Mouse (Mus musculus) lung, postnatal 0 days (tissue): ENCODE measurements at regions not wholly inside any gene's neighbourhood (a gene's known extent, or its start where the extent isn't known, plus 50 kb on each side); places are given as distances from the start of the nearest gene placed in this dataset.

Experiments
- ATAC-seq: fragments of 200-750 bp; cut with Nextera tagmentation; 2 replicates; pipeline ENCODE4 v1.8.0; 2017; ENCODE audit warnings: moderate library complexity
- DNase-seq: peaks from one replicate; pipeline ENCODE4 v3.0.0-alpha.2; 2016; ENCODE audit warnings: low spot score
- H3K27ac ChIP-seq: fragments of 300-500 bp; sonication (generic); 2 replicates; pipeline ENCODE4 v1.5.1; 2014; ENCODE audit warnings: antibody characterized with exemption, mild to moderate bottlenecking, low read length, mixed read lengths
- H3K27me3 ChIP-seq: fragments of 300-500 bp; sonication (generic); replicated peaks from 2 replicates; pipeline ENCODE4 v1.6.1; 2014; ENCODE audit warnings: low read length, mixed read lengths; ENCODE audit not compliant: insufficient read depth
- H3K36me3 ChIP-seq: fragments of 300-500 bp; sonication (generic); 2 replicates; pipeline ENCODE4 v1.6.1; 2014; ENCODE audit warnings: low read length, mixed read lengths; ENCODE audit not compliant: insufficient read depth
- H3K4me1 ChIP-seq: fragments of 300-500 bp; sonication (generic); 2 replicates; pipeline ENCODE4 v1.6.1; 2014; ENCODE audit warnings: antibody characterized with exemption, low read depth, low read length, mixed read lengths; ENCODE audit not compliant: insufficient read depth
- H3K4me2 ChIP-seq: fragments of 300-500 bp; sonication (generic); replicated peaks from 2 replicates; pipeline ENCODE4 v1.6.1; 2014; ENCODE audit warnings: low read depth, mild to moderate bottlenecking, low read length, moderate library complexity, mixed read lengths
- H3K4me3 ChIP-seq: fragments of 300-500 bp; sonication (generic); 2 replicates; pipeline ENCODE4 v1.5.1; 2014; ENCODE audit warnings: low read depth, low read length
- H3K9ac ChIP-seq: fragments of 300-500 bp; sonication (generic); replicated peaks from 2 replicates; pipeline ENCODE4 v1.6.1; 2014; ENCODE audit warnings: low read depth, mild to moderate bottlenecking
- H3K9me3 ChIP-seq: fragments of 300-500 bp; sonication (generic); 2 replicates; pipeline ENCODE4 v1.6.1; 2016; ENCODE audit warnings: low read length, mixed read lengths
- CTCF ChIP-seq: IDR thresholded peaks from 2 replicates; pipeline ENCODE4 v1.5.1; 2016; ENCODE audit warnings: antibody characterized with exemption, mild to moderate bottlenecking
- EP300 ChIP-seq: IDR thresholded peaks from 2 replicates; pipeline ENCODE4 v1.6.1; 2016; ENCODE audit warnings: antibody characterized with exemption, mild to moderate bottlenecking, control low read depth
- WGBS: fragments of 180-500 bp; shearing (Covaris S2); extraction: QIAGEN DNeasy Blood & Tissue Kit; methylation state at CpG from one replicate; pipeline ENCODE4 v1.1.7; 2014; 5-methylcytosine and 5-hydroxymethylcytosine counted together

DNA sequence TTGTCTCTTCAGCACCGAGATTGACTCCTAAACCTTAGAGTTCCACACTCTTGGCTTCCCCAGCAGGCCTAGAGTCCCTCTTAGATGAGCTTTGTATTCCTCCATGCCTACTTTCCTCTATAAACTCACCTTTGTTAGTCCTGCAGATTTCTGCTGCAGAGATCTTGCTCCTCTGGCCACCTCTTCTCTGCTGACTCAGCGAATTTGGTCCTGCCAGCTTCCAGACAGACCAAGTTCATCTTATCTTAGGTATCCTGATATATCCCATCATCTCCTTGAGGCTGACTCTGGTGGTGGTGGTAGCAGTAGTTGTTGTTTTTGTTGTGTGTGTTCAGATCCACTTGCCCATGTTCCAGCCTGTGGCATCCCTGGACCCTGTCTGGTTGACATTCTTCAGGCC is 123.5 kb upstream of the Adam6b start:
- Histone ChIP-seq H3K4me2 (no peak overlapping the region), H3K9ac (no peak overlapping the region), H3K4me1 (no peaks in the 10 kb centered on the region), H3K4me3 (no peak overlapping the region), H3K9me3 (no peaks in the 10 kb centered on the region), H3K36me3 (no peaks in the 10 kb centered on the region), H3K27me3 (no peaks in the 10 kb centered on the region), H3K27ac (no peak overlapping the region)
- DNase-seq (no peak), ATAC-seq (no peak)
- 43% methylated on average over 2 of the region's 2 CpGs for WGBS
- TF ChIP-seq EP300 (no peak), CTCF (no peak)

- DNase-seq (no peak), ATAC-seq (no peak)
- Histone ChIP-seq H3K9ac (no peak overlapping the region), H3K4me2 (no peak overlapping the region), H3K36me3 (no peaks in the 10 kb centered on the region), H3K4me3 (no peak overlapping the region), H3K9me3 (no peaks in the 10 kb centered on the region), H3K4me1 (no peaks in the 10 kb centered on the region), H3K27ac (no peak overlapping the region), H3K27me3 (no peaks in the 10 kb centered on the region)
- TF ChIP-seq CTCF (no peak), EP300 (no peak)
- WGBS: 52% methylated on average over 1 of the region's 1 CpGs
Observed at GRCm38 (mm10) chr12:113366394-113366793, 122.9 kb upstream of the Adam6b start.

GRCm38 (mm10) chr12:113401578-113402113 is 87.7 kb upstream of the Adam6b start:
- H3K9ac ChIP-seq: no peak overlapping the region
- no peaks in the 10 kb centered on the region for H3K9me3 ChIP-seq
- no peak for DNase-seq
- no peak overlapping the region for H3K27ac ChIP-seq
- no peaks in the 10 kb centered on the region for H3K36me3 ChIP-seq
- TF ChIP-seq EP300: no peak
- TF ChIP-seq CTCF: no peak
- no peak overlapping the region for H3K4me3 ChIP-seq
- no peak for ATAC-seq
- no peaks in the 10 kb centered on the region for H3K4me1 ChIP-seq
- H3K4me2 ChIP-seq: no peak overlapping the region
- no peaks in the 10 kb centered on the region for H3K27me3 ChIP-seq

DNA sequence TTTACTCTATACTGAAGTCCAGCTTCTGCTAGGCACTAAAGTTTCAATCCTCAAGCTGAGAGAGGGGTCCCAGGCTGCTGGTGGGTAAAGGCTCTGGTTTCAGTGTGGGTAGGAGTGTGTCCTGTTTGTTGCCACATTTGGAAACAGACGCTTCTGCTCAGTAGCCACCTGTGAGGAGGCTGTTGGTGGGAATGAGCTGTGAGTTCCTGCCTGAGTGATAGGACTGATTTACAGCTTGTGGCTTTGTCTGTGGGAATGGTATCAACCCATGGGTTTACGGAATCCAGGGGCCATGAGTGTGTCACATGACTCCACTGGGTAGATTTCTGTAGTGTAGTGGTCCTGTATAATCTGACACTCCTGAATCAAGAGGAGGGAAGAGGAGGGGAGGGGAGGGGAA is 86.5 kb upstream of the Adam6b start:
- H3K27me3 ChIP-seq: no peaks in the 10 kb centered on the region
- H3K9me3 ChIP-seq: no peaks in the 10 kb centered on the region
- 43% methylated on average over 2 of the region's 2 CpGs for WGBS
- no peaks in the 10 kb centered on the region for H3K36me3 ChIP-seq
- ATAC-seq (no peak), DNase-seq (no peak)
- no peak overlapping the region for H3K4me2 ChIP-seq
- no peaks in the 10 kb centered on the region for H3K4me1 ChIP-seq
- no peak for TF ChIP-seq EP300
- TF ChIP-seq CTCF: no peak
- H3K9ac ChIP-seq: no peak overlapping the region
- H3K4me3 ChIP-seq: no peak overlapping the region
- H3K27ac ChIP-seq: no peak overlapping the region

GRCm38 (mm10) chr12:113411113-113411512 is 78.2 kb upstream of the Adam6b start:
- ATAC-seq (no peak), DNase-seq (no peak)
- no peaks in the 10 kb centered on the region for H3K4me1 ChIP-seq
- TF ChIP-seq CTCF (no peak), EP300 (no peak)
- H3K9ac ChIP-seq: no peak overlapping the region
- no peak overlapping the region for H3K4me2 ChIP-seq
- WGBS: 76% methylated on average over 5 of the region's 5 CpGs
- no peaks in the 10 kb centered on the region for H3K9me3 ChIP-seq
- H3K4me3 ChIP-seq: no peak overlapping the region
- H3K27me3 ChIP-seq: no peaks in the 10 kb centered on the region
- H3K27ac ChIP-seq: no peak overlapping the region
- no peaks in the 10 kb centered on the region for H3K36me3 ChIP-seq

GRCm38 (mm10) chr12:113413996-113414395 is 75.3 kb upstream of the Adam6b start:
- no peak overlapping the region for H3K4me2 ChIP-seq
- 40% methylated on average over 1 of the region's 1 CpGs for WGBS
- no peaks in the 10 kb centered on the region for H3K27me3 ChIP-seq
- H3K9ac ChIP-seq: no peak overlapping the region
- DNase-seq (no peak), ATAC-seq (no peak)
- TF ChIP-seq EP300: no peak
- TF ChIP-seq CTCF: no peak
- no peaks in the 10 kb centered on the region for H3K4me1 ChIP-seq
- no peaks in the 10 kb centered on the region for H3K9me3 ChIP-seq
- no peak overlapping the region for H3K27ac ChIP-seq
- H3K4me3 ChIP-seq: no peak overlapping the region
- H3K36me3 ChIP-seq: no peaks in the 10 kb centered on the region

GRCm38 (mm10) chr12:113417521-113417920 is 71.8 kb upstream of the Adam6b start:
- Histone ChIP-seq H3K27ac (no peak overlapping the region), H3K4me3 (no peak overlapping the region), H3K36me3 (no peaks in the 10 kb centered on the region), H3K9me3 (no peaks in the 10 kb centered on the region), H3K9ac (no peak overlapping the region), H3K4me2 (no peak overlapping the region), H3K4me1 (no peaks in the 10 kb centered on the region), H3K27me3 (no peaks in the 10 kb centered on the region)
- TF ChIP-seq EP300 (no peak), CTCF (no peak)
- no peak for ATAC-seq
- no peak for DNase-seq
- WGBS: 42% methylated on average over 1 of the region's 1 CpGs
